Mouse (Mus musculus): Measurements from ENCODE around the gene Fam98b.

DNA sequence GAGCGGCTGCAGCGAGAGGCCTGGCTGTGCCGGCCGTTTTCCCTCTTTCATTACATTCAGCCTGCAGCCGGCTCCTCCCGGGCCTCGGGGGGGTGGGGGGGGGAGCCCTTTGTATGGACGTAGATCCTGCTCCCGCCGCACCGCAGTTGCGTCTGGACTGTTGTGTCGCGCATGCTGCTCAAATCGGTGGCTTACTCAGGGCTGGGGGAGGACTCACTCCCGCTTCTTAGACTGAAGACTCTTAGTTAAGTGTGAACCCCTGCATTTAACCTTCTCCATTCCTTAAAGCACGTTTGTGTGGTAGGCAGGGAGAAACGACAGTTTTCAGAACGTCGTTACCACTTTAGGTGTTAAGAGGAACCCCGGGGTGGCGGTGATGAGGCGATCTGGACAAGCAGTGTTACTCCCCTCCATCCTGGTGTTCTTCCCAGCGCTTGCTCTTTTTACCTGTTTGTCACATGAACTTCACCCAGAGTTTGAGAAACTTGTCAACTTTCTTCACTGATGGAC is 517 bp downstream of the Fam98b start:
- no peak for TF ChIP-seq CTCF (IDR thresholded peaks at IDR 0.05; ENCODE audit: borderline replicate concordance, control insufficient read depth, extremely low read depth, insufficient read depth, low read length, poor library complexity)
- TF ChIP-seq POLR2A (IDR thresholded peaks at IDR 0.05; ENCODE audit: control insufficient read depth, extremely low read depth, insufficient read depth, low read length, poor library complexity): no peak

Data from thymus, adult 2 months (tissue).